Mouse (Mus musculus) megakaryocyte progenitor cell, adult 5-6 weeks (primary cell): ENCODE results near the gene Lyg1. TPM values are rescaled to one million over a fixed set of nuclear protein-coding genes. Genes with fewer than 3 reads are reported as not detected.
"Not testable (repeated sequence)": the region's sequence is repeated elsewhere in the genome, so short reads cannot be mapped to it uniquely, and the experiment has no call there.

ENCODE experiments used
- ATAC-seq: replicated peaks from 2 replicates; pipeline ENCODE4 v1.8.0; 2016; ENCODE audit warnings: mild to moderate bottlenecking, moderate TSS enrichment, inconsistent platforms; ENCODE audit not compliant: poor library complexity
- total RNA-seq, 2 experiments: library from RNA; stranded (forward) in 1 of 2; stranded (reverse) in 1 of 2; fragments of 157-497, 149-512 nt in 1 of 2; fragments of 200-1000 nt in 1 of 2; gene quantifications; 2 replicates each; pipeline versions ENCODE4 v1.2.3 to v1.2.4; 2015 to 2017

Gene Lyg1
- total RNA-seq (2015) = not detected in 2 replicates
- not detected in 2 replicates for total RNA-seq (2017)

- no peak for ATAC-seq
These were observed at the start of gene Lyg1 for GRCm38 (mm10) chr1:37957659-37958058. Lyg1 (minus strand) TSS chr1:37957759.

GRCm38 (mm10) chr1:38006741-38007140, 49.2 kb upstream of the Lyg1 start:
- no peak for ATAC-seq

- no peak for ATAC-seq
These were observed 45.5 kb upstream of the Lyg1 start for GRCm38 (mm10) chr1:38003046-38003445.

- ATAC-seq = peak; percentile 16; the same call in 1 of the 2 replicates
These were observed 44.4 kb upstream of the Lyg1 start for GRCm38 (mm10) chr1:38001956-38002355.

GRCm38 (mm10) chr1:38000844-38001243, 43.3 kb upstream of the Lyg1 start:
- no peak for ATAC-seq

- ATAC-seq = no peak
These were observed 42.0 kb upstream of the Lyg1 start for GRCm38 (mm10) chr1:37999552-37999951.

GRCm38 (mm10) chr1:37998371-37999199, 41.0 kb upstream of the Lyg1 start:
- ATAC-seq = no peak

- ATAC-seq = peak; percentile 69
These were observed 40.3 kb upstream of the Lyg1 start, which contains the start of the genes Txndc9 and Eif5b for GRCm38 (mm10) chr1:37997867-37998266. Txndc9 (minus strand) TSS chr1:37997893. Eif5b (plus strand) TSS chr1:37998010.

GRCm38 (mm10) chr1:37996877-37997484, 39.4 kb upstream of the Lyg1 start:
- peak; percentile 85 for ATAC-seq

GRCm38 (mm10) chr1:37996226-37996625, 38.7 kb upstream of the Lyg1 start:
- ATAC-seq = no peak

- no peak for ATAC-seq
These were observed 30.3 kb upstream of the Lyg1 start for GRCm38 (mm10) chr1:37987856-37988255.

- ATAC-seq = peak; percentile 58; the same call in 1 of the 2 replicates
These were observed 28.3 kb upstream of the Lyg1 start for GRCm38 (mm10) chr1:37985764-37986323.

- ATAC-seq = no peak
These were observed 26.8 kb upstream of the Lyg1 start for GRCm38 (mm10) chr1:37984326-37984725.

GRCm38 (mm10) chr1:37977303-37977702, 19.7 kb upstream of the Lyg1 start:
- ATAC-seq = no peak

GRCm38 (mm10) chr1:37976666-37977065, 19.1 kb upstream of the Lyg1 start:
- not testable (repeated sequence) for ATAC-seq

GRCm38 (mm10) chr1:37971520-37971919, 14.0 kb upstream of the Lyg1 start:
- ATAC-seq = no peak

GRCm38 (mm10) chr1:37968746-37969145, 11.2 kb upstream of the Lyg1 start:
- no peak for ATAC-seq

GRCm38 (mm10) chr1:37965571-37965970, 8.0 kb upstream of the Lyg1 start:
- ATAC-seq = no peak

GRCm38 (mm10) chr1:37959486-37959885, 1.9 kb upstream of the Lyg1 start:
- no peak for ATAC-seq

GRCm38 (mm10) chr1:37958516-37958915, 957 bp upstream of the Lyg1 start:
- ATAC-seq = no peak

- ATAC-seq = no peak
These were observed 698 bp downstream of the Lyg1 start for GRCm38 (mm10) chr1:37956690-37957431.
